Mouse (Mus musculus) liver, adult 10 weeks (tissue): Measurements from ENCODE around the gene Suv39h2. TPM values are rescaled to one million over a fixed set of nuclear protein-coding genes. Genes with fewer than 3 reads are reported as not detected.

Experiments
- polyA plus RNA-seq: library from polyadenylated mRNA; stranded (reverse); fragments of 350-450 nt; fragmentation: Illumina TruSeq; extraction: RNeasy Lipid Tissue Mini Kit (QIAGEN cat#74804); gene quantifications from one replicate; pipeline ENCODE4 v1.2.3, GENCODE M21; 2014; ENCODE audit warnings: low read depth, low replicate concordance

The Suv39h2 gene
- polyA plus RNA-seq, result 0.93 TPM

DNA sequence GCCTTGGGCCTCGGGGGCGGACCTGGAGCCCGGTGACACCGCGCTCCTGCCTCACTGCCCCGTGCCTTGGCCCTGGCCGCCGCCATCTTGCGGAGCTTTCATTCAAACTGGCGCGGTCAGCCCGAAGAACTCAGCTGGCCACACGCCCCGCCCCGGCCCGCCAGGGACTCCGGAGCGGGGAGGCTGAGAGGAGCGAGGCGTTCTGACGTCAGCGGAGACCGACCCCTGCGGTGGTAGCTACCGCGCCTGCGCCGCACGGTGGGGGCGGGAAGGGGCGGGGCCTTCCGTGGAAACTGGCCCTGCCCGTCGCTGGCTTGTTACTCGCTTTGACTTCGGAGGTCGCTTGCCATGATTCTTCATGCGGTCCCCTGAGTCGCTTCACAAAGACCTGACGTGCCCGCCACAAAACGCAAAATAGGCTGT lies at the start of gene Suv39h2:
Suv39h2 (minus strand) TSS at position 171 of the 423 bp plus-strand sequence.

DNA sequence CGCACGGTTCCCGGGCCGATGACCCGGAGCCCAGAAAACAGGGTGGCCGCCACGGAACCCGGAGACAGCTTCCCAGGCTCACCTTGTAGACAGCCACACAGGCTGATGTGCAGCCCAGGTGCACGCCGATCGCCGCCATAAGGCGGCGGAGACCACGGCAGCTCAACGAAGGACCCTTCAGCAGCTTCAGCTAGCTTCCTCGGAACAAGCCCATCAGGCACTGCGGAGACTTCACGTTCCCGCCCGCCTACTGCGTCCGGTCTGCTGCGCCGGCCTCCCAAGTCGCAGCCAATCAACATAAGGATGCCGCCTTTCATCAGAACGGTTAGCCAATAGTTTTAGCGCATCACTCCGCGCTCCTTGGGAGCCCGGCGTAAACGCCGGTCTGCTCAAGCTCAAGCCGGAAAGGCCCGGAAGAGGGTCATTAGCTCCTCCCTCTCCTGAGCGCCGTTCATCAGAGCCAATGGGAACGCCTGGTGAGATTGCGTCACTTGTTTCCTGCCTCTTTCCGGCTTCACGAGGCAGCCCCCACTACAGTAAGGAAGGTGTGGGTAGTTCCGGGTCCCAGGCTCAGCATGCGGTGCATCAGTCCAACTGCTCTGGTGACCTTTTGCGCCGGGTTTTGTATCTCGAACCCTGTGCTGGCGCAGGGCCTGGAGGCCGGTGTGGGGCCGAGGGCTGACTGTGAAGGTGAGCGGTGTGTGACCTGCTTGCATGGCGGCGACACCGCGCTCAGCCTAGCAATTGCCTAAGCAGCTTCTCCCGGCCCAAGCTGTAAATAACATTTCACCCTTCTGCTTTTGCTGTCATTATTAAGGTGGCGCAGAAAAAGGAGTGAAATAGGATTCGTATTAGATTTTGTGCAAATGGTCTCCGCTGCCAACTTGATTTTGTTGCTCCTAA lies 38.0 kb upstream of the Suv39h2 start, which contains the start of the genes Gm45902, Hspa14 and Cdnf:
Gm45902 (minus strand) TSS at position 239 of the 903 bp plus-strand sequence.
Hspa14 (minus strand) TSS at position 263 of the 903 bp plus-strand sequence.
Cdnf (plus strand) TSS at position 479 of the 903 bp plus-strand sequence.

DNA sequence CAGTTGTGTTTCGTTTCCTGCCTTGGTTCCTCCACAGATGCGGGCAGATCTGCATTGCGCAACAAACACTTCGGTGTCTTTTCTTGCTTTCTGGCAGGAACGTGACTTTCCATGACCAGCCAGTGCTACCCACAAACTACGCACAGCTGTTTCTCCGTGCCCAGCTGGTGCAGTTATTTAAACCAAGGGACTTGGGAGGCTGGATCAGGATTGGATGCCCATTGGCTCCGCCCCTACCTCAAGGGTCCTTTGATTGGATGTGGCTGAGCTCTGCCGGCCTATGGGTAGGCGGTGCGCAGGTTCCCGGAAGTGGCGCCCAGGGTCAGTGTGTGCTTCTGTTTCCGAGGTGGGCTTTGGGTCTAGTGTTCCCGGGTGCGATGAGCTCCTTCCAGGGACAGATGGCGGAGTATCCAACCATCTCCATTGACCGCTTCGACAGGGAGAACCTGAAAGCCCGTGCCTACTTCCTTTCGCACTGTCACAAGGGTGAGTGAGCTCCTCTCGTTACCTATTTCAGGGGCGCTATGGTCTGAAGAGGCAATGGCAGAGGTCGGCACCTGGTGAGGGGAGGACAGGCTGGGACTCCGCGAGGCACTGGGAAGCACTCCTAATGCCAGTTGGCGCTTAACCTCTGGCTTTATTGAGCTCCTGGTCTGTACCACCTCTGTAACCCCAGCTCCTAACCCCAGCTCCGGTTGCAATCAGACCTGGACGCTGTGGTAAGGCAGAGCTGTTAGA lies 50.8 kb downstream of the Suv39h2 start, which contains the start of gene Dclre1c:
Dclre1c (plus strand) TSS at position 291 of the 738 bp plus-strand sequence.

DNA sequence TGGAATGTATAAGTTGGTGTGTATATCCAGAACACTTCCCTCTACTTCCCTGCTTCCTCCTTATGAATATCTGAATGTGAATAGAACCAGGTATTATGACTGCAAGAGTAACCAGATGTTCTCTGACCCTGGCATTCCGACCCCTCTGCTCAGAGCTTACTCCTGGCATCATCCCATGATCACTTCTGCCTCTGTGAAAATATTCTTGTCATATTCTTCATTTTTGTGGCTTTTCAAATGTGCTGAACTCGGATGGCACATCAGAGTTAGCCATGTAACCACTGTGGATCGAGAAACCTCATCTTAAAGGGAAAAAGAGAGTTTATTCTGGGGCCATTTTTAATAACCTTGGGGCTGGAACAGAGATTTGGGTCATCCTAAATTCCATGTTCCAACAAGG lies 52.3 kb downstream of the Suv39h2 start, which contains the start of gene Meig1:
Meig1 (minus strand) TSS at position 101 of the 400 bp plus-strand sequence.

Other genes with a start within 250 kb of the Suv39h2 start
- gene Nmt2, start 190.8 kb downstream of the Suv39h2 start, polyA plus RNA-seq, result 29.7 TPM
- 3.2 TPM for gene Rpp38, start 142.4 kb downstream of the Suv39h2 start, polyA plus RNA-seq
- gene Acbd7, start 138.9 kb downstream of the Suv39h2 start, polyA plus RNA-seq, result not detected
- not detected for gene Olah, start 77.8 kb downstream of the Suv39h2 start, polyA plus RNA-seq
- not detected for gene Meig1, start 52.4 kb downstream of the Suv39h2 start, polyA plus RNA-seq
- gene Dclre1c, start 50.9 kb downstream of the Suv39h2 start, polyA plus RNA-seq, result 5.5 TPM
- 0.64 TPM for gene Gm45902, start 37.8 kb upstream of the Suv39h2 start, polyA plus RNA-seq
- gene Hspa14, start 37.8 kb upstream of the Suv39h2 start, polyA plus RNA-seq, result 17.8 TPM
- gene Cdnf, start 38.0 kb upstream of the Suv39h2 start, polyA plus RNA-seq, result 0.66 TPM
- gene Fam107b, start 95.5 kb upstream of the Suv39h2 start, polyA plus RNA-seq, result 144 TPM